Mouse (Mus musculus) regulatory T cell (primary cell): Measurements from ENCODE around the gene Akr1b3.

Experiments
- in situ Hi-C: fragments of 300-600 bp; cut with MboI, MseI; formaldehyde crosslinking; loops from one replicate; pipeline ENCODE4 v1.15.1; 2025; ENCODE audit warnings: high pct_unique_total_duplicates

Gene Akr1b3

DNA sequence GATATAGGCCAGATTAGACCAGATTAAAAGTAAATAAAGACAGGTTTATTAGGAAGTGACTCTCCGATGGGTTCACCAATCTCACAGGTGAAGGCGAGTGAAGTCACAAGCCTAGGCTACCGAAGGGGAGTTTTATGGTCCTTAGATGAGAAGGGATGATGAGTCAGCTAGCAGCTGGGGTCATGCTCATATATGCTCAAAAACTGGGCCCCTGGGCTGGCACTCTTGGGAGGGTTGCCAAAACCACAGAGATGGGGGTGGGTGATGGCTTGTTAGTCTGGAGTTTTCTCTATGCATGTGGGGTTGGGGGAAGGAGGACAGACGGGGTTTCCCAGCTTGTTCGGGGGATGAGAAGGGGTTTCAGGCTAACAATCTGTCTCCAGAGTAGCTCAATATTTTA lies 44.8 kb downstream of the Akr1b3 start:
- in situ Hi-C loops: loop anchor here (5.0 to 10.0 kb wide), 2 partner anchors 75 to 1018 kb away; no protein-coding TSS in a partner anchor

DNA sequence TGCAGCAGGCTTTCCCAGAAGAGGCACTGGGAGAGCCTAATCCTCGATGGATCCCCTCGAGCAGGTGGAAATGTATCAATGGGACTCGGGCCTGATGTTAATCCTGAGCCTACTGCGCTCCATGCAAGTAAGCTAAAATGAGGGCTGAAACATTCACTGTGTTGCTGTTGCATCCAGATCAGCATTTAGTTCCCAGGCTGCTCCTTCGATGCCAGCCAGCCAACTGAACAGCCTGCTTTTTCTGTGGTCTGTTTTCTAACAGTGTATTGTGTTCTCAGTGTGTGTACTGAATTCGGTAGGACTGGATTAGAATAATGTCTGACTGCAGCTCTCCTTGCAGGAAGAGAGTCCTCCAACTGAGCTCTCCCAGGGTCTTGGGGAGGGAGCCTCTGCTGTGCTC lies 46.6 kb downstream of the Akr1b3 start:
- in situ Hi-C loops: loop anchor here (5.0 to 10.0 kb wide), 2 partner anchors 73 to 1016 kb away; no protein-coding TSS in a partner anchor

DNA sequence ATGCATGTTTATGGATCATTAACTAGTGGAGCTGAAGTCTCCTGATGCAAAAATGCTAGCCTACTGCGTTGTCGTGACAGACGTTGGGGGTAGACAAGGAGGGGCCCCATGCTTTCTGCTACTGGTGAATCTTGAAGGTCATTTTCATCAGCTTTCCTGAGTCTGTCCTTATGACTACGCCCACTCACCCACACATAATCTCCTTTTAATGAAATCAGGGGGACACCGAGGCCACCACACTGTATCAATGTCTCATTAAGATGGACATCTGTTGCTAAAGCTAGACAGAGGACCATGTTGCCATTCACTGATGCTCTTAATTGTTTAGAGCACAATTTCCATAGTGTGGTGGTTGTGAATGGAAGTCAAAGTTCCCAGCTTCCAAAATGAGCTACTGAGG lies 58.7 kb downstream of the Akr1b3 start:
- in situ Hi-C loops: no loop called here
